Mouse (Mus musculus): ENCODE results near the gene Hcn4. TPM values are rescaled to one million over a fixed set of nuclear protein-coding genes. Genes with fewer than 3 reads are reported as not detected.

Hcn4 gene
- polyA plus RNA-seq, 1 experiment: 0.01 TPM

- Histone ChIP-seq H3K27ac (ENCODE audit: insufficient read depth, low read length) (no peak overlapping the region), H3K4me3 (ENCODE audit: extremely low read depth, insufficient read depth, insufficient read length) (no peak overlapping the region; the same call in 1 of the 2 replicates), H3K36me3 (ENCODE audit: control insufficient read depth, insufficient read depth, low read length) (no peaks in the 10 kb centered on the region), H3K4me1 (ENCODE audit: control insufficient read depth, insufficient read depth, insufficient read length) (no peaks in the 10 kb centered on the region), H3K27me3 (ENCODE audit: control insufficient read depth, insufficient read depth, low read length) (peaks cover 21% of the 10 kb centered on the region)
- 3% methylated on average over 62 of the region's 62 CpGs for WGBS
- DNase-seq (ENCODE audit: low read depth in 1 of 2, low spot score in 2 of 2): no peak
- TF ChIP-seq CTCF (IDR thresholded peaks at IDR 0.05; ENCODE audit: extremely low read depth, insufficient read depth, insufficient read length, insufficient replicate concordance) (no peak), POLR2A (IDR thresholded peaks at IDR 0.05; ENCODE audit: low read depth, low read length) (no peak)
Measured at GRCm38 (mm10) chr9:58822431-58823091, 651 bp upstream of the Hcn4 start.

- Histone ChIP-seq H3K36me3 (ENCODE audit: control insufficient read depth, insufficient read depth, low read length) (no peaks in the 10 kb centered on the region), H3K27ac (ENCODE audit: insufficient read depth, low read length) (no peak overlapping the region), H3K4me1 (ENCODE audit: control insufficient read depth, insufficient read depth, insufficient read length) (no peaks in the 10 kb centered on the region), H3K4me3 (ENCODE audit: extremely low read depth, insufficient read depth, insufficient read length) (no peak overlapping the region), H3K27me3 (ENCODE audit: control insufficient read depth, insufficient read depth, low read length) (peaks cover 21% of the 10 kb centered on the region)
- TF ChIP-seq CTCF (IDR thresholded peaks at IDR 0.05; ENCODE audit: extremely low read depth, insufficient read depth, insufficient read length, insufficient replicate concordance) (no peak), POLR2A (IDR thresholded peaks at IDR 0.05; ENCODE audit: low read depth, low read length) (no peak)
- DNase-seq (ENCODE audit: low read depth in 1 of 2, low spot score in 2 of 2): no peak
- 6% methylated on average over 32 of the region's 35 CpGs for WGBS
Measured at GRCm38 (mm10) chr9:58823918-58824215, 655 bp downstream of the Hcn4 start.

GRCm38 (mm10) chr9:58829627-58830026 lies 6.4 kb downstream of the Hcn4 start:
- DNase-seq (ENCODE audit: low read depth in 1 of 2, low spot score in 2 of 2): no peak
- WGBS: 72% methylated on average over 4 of the region's 4 CpGs

GRCm38 (mm10) chr9:58832939-58833338 lies 9.7 kb downstream of the Hcn4 start:
- 86% methylated on average over 3 of the region's 3 CpGs for WGBS

More at GRCm38 (mm10) chr9:58829627-58830026, 6.4 kb downstream of the Hcn4 start:
- Histone ChIP-seq H3K4me3 (ENCODE audit: extremely low read depth, insufficient read depth, insufficient read length) (no peak overlapping the region), H3K27ac (ENCODE audit: insufficient read depth, low read length) (no peak overlapping the region), H3K36me3 (ENCODE audit: control insufficient read depth, insufficient read depth, low read length) (no peaks in the 10 kb centered on the region), H3K4me1 (ENCODE audit: control insufficient read depth, insufficient read depth, insufficient read length) (no peaks in the 10 kb centered on the region), H3K27me3 (ENCODE audit: control insufficient read depth, insufficient read depth, low read length) (no peaks in the 10 kb centered on the region)
- TF ChIP-seq POLR2A (IDR thresholded peaks at IDR 0.05; ENCODE audit: low read depth, low read length) (no peak), CTCF (IDR thresholded peaks at IDR 0.05; ENCODE audit: extremely low read depth, insufficient read depth, insufficient read length, insufficient replicate concordance) (no peak)

GRCm38 (mm10) chr9:58837174-58837573 lies 14.0 kb downstream of the Hcn4 start:
- Histone ChIP-seq H3K4me1 (ENCODE audit: control insufficient read depth, insufficient read depth, insufficient read length) (no peaks in the 10 kb centered on the region), H3K27me3 (ENCODE audit: control insufficient read depth, insufficient read depth, low read length) (no peaks in the 10 kb centered on the region), H3K36me3 (ENCODE audit: control insufficient read depth, insufficient read depth, low read length) (no peaks in the 10 kb centered on the region), H3K4me3 (ENCODE audit: extremely low read depth, insufficient read depth, insufficient read length) (no peak overlapping the region), H3K27ac (ENCODE audit: insufficient read depth, low read length) (no peak overlapping the region)
- 18% methylated on average over 5 of the region's 5 CpGs for WGBS
- TF ChIP-seq POLR2A (IDR thresholded peaks at IDR 0.05; ENCODE audit: low read depth, low read length) (no peak), CTCF (IDR thresholded peaks at IDR 0.05; ENCODE audit: extremely low read depth, insufficient read depth, insufficient read length, insufficient replicate concordance) (no peak)
- DNase-seq (ENCODE audit: low read depth in 1 of 2, low spot score in 2 of 2): no peak

More at GRCm38 (mm10) chr9:58832939-58833338, 9.7 kb downstream of the Hcn4 start:
- DNase-seq (ENCODE audit: low read depth in 1 of 2, low spot score in 2 of 2): no peak
- no peaks in the 10 kb centered on the region for H3K36me3 ChIP-seq (ENCODE audit: control insufficient read depth, insufficient read depth, low read length)
- H3K4me3 ChIP-seq (ENCODE audit: extremely low read depth, insufficient read depth, insufficient read length): no peak overlapping the region
- no peaks in the 10 kb centered on the region for H3K27me3 ChIP-seq (ENCODE audit: control insufficient read depth, insufficient read depth, low read length)
- TF ChIP-seq POLR2A (IDR thresholded peaks at IDR 0.05; ENCODE audit: low read depth, low read length) (no peak), CTCF (IDR thresholded peaks at IDR 0.05; ENCODE audit: extremely low read depth, insufficient read depth, insufficient read length, insufficient replicate concordance) (no peak)
- H3K4me1 ChIP-seq (ENCODE audit: control insufficient read depth, insufficient read depth, insufficient read length): no peaks in the 10 kb centered on the region
- no peak overlapping the region for H3K27ac ChIP-seq (ENCODE audit: insufficient read depth, low read length)

- 79% methylated on average over 5 of the region's 5 CpGs for WGBS
- H3K4me3 ChIP-seq (ENCODE audit: extremely low read depth, insufficient read depth, insufficient read length): no peak overlapping the region
- H3K27me3 ChIP-seq (ENCODE audit: control insufficient read depth, insufficient read depth, low read length): no peaks in the 10 kb centered on the region
- H3K27ac ChIP-seq (ENCODE audit: insufficient read depth, low read length): no peak overlapping the region
- H3K36me3 ChIP-seq (ENCODE audit: control insufficient read depth, insufficient read depth, low read length): no peaks in the 10 kb centered on the region
- DNase-seq (ENCODE audit: low read depth in 1 of 2, low spot score in 2 of 2): no peak
- TF ChIP-seq CTCF (IDR thresholded peaks at IDR 0.05; ENCODE audit: extremely low read depth, insufficient read depth, insufficient read length, insufficient replicate concordance): no peak
- no peak for TF ChIP-seq POLR2A (IDR thresholded peaks at IDR 0.05; ENCODE audit: low read depth, low read length)
- H3K4me1 ChIP-seq (ENCODE audit: control insufficient read depth, insufficient read depth, insufficient read length): no peaks in the 10 kb centered on the region
Measured at GRCm38 (mm10) chr9:58838504-58838903, 15.3 kb downstream of the Hcn4 start.

- no peak for DNase-seq (ENCODE audit: low read depth in 1 of 2, low spot score in 2 of 2)
- WGBS: 26% methylated on average over 6 of the region's 6 CpGs
- TF ChIP-seq POLR2A (IDR thresholded peaks at IDR 0.05; ENCODE audit: low read depth, low read length) (no peak), CTCF (IDR thresholded peaks at IDR 0.05; ENCODE audit: extremely low read depth, insufficient read depth, insufficient read length, insufficient replicate concordance) (no peak)
- Histone ChIP-seq H3K36me3 (ENCODE audit: control insufficient read depth, insufficient read depth, low read length) (no peaks in the 10 kb centered on the region), H3K27ac (ENCODE audit: insufficient read depth, low read length) (no peak overlapping the region), H3K4me3 (ENCODE audit: extremely low read depth, insufficient read depth, insufficient read length) (no peak overlapping the region), H3K4me1 (ENCODE audit: control insufficient read depth, insufficient read depth, insufficient read length) (no peaks in the 10 kb centered on the region), H3K27me3 (ENCODE audit: control insufficient read depth, insufficient read depth, low read length) (no peaks in the 10 kb centered on the region)
Measured at GRCm38 (mm10) chr9:58841655-58842054, 18.4 kb downstream of the Hcn4 start.

Data from spleen, adult 2 months (tissue).